Mouse (Mus musculus) layer of hippocampus, adult 9-10 months (tissue): ENCODE measurements at regions not wholly inside any gene's neighbourhood (a gene's known extent, or its start where the extent isn't known, plus 50 kb on each side); places are given as distances from the start of the nearest gene placed in this dataset.

Source experiments
- DNase-seq: peaks from one replicate; pipeline ENCODE4 v3.0.0; 2022; ENCODE audit warnings: low spot score

DNA sequence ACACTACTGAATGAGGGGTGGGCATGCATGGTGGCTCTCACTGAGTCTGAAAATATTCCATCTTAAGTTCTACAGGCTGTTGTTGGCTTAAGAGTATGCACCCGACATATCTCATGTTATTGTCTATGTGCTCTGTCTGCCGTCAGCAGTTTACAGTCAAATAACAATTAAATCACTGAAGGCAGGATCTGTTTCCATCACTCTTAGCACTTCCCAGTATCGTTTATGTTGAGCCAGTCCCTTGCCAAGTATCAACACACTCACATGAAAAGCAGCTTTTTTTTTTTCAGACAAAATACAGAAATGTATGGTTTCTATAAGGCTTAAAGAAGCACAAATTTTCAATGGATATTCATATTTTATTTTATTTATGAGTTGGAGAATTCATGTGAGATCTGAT lies 485.9 kb upstream of the Gm9747 start:
- DNase-seq = no peak

DNA sequence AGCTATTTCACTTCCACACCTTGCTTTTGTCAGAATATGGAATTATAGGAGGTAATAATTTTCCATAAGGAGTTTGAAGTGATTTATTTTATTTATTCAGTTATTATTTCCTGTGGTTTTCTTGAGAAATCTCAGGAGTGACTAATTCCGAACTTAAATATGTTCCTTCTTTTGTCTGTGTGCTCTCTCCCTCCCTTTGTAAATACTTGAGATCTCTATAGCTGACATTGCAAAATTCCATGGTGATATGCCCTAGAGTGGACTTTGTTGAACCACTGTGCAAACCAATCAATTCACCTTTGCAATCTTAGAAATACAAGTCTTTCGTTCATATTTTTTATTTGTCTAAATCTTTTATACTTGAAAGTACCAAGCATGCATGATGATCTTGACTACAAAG lies 478.8 kb upstream of the Gm9747 start:
- DNase-seq = no peak

DNA sequence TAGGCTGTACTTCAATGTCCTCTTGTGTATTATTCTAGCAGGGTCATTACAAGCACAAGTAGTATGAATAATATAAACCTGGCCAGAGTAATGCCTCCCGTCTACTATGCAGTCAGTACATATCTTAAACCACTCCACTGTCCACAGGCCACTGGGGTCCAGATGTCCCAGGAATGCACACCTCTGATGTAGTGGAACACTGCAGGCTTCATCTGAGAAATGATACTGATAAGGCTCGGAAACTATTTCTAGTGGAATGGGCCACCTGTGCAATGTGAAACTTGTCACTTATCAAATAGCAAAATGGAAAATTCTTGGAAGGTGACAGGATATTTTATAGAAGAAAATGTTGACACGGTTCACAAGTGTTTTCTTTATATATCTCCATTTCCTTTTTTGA lies 477.6 kb upstream of the Gm9747 start:
- no peak for DNase-seq

DNA sequence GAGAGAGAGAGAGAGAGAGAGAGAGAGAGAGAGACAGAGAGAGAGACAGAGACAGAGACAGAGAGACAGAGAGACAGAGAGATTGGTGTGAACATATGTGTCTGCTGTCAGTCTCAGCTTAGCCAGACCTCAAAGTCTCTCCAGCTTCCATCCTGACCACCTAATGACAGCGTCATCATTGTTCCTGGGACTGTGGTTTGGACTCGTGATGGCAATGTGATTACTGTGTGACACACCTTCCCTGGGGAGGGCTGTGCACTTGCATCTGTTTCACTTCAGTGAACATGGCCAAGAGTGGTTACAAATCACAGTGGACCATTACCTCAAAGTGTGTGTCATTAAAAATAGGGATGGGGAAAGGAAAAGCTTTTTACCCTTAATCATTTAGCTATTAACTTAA lies 477.2 kb upstream of the Gm9747 start:
- DNase-seq = no peak

DNA sequence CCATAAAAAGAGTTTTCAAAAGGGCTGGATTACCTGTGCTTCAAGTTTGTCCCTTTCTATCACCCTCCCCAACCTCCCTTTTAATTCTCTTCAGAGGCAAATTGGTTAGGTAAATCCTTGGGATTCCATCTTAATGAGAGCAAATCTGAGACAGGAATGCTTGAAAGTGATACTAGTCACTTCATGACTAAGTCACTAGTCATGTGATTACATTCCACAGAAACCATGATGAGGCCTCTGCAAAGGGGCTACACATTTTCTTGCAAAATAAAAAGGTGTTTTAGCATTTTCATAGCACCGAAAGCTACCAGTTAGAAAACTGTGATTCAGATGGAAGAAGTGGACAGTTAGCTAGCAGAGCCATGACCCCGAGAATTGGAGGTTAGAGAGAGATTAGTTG lies 473.0 kb upstream of the Gm9747 start:
- no peak for DNase-seq

DNA sequence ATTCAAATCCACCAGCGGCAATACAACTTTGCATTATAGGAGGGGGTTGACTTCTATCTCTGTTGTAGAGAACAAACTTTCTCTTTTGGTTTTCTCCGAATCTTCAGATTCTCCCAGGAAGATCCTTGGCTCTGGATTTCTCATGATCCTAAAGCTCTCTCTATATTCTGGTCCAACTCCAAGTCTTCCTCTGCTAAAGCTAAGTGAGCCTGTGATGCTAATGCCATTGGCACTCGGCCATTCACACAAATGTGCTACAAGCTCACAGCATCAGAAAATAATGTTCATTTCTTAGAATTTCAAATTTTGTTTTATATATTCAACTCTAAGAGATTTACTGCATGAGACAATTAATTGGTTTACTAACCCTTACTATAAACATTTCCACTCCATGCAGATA lies 461.2 kb upstream of the Gm9747 start:
- no peak for DNase-seq

DNA sequence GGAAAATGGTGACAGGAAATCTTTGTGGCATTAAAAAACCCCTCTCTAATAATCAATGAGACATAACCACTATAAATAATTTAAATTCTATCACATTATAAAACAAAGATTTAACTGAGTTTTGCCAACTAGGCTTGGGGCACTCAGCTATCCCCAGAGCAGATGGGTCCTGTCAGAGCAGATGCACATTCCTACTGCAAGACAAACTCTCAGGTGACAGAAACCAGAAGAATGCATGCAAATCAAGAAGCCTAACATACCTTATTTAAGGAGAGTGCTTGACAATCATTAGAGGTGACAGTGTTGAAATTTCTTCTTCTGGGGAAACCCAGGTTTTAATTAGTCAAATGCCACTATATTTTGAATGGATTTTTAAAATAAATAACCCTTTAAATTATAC lies 452.3 kb upstream of the Gm9747 start:
- DNase-seq = no peak

DNA sequence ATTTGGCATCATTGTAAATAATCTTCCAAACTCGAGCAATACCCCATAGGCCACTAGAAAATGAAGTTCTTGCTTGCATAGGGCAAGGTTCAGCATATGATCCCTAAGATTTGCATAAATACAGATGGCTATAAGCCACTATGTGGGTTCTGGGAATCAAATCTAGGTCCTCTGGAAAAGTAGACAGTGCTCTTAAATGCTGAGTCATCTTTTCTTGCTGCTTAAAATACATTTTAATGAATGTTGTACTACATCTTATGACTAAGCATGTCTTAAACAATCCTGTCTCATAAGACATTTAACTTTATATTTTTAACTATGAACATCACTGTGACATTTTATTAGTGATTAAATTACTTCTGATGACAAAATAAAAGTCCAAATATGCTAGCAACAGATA lies 448.6 kb upstream of the Gm9747 start:
- no peak for DNase-seq

DNA sequence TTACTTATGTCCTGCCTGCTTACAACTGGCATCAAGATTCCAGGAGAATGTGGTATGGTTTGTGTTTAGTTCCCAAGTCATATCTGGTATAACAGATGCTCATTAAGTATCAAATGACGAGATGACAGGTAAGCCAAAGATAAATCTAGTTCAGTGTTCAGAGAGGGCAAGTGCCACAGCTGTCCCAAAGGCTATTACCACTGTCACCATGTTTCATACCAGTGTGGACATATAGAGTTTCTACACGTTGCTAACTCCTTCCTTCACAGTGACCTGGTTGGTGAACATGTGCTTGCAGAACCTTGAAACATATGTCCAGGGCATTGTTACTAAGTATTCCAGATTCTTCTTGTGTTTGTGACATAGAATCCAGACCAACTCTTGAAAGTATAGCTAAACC lies 438.1 kb upstream of the Gm9747 start:
- DNase-seq = no peak

DNA sequence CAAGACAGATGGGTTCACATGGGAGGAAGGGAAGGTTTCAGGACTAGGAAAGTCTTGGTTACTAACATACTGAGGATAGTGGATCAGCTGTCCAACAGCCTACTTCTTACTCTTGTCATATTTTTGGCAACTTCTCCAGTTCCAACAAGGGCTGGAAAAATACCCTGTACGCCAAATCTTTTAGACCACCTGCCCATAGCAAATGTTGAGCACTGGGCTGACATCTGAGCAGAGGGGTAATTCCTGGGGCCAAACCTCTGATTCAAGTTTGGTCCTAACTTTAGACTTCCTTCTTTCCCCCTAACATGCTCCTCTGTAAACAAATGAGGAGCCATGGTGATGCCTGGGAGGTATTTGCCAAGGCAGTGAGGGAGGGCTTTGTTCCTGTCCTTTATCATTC lies 437.5 kb upstream of the Gm9747 start:
- DNase-seq = no peak

DNA sequence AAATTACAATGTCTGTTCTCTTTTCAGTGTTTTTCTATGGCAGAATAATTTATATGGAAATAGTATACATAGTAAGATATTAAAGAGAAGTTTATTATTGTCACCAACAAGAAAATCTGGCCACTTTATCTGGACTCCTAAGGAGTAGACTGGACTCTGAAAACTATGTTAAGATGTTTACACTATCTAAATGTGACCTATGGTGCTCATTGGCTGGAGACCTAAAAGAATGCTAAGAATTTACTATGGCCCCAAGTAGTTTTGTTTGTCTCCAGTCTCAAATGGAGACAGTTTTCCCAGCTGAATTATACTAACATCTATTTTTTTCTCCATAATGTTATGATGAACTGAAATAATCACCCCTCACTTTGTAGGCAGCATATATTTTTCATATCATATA lies 421.3 kb upstream of the Gm9747 start:
- no peak for DNase-seq

DNA sequence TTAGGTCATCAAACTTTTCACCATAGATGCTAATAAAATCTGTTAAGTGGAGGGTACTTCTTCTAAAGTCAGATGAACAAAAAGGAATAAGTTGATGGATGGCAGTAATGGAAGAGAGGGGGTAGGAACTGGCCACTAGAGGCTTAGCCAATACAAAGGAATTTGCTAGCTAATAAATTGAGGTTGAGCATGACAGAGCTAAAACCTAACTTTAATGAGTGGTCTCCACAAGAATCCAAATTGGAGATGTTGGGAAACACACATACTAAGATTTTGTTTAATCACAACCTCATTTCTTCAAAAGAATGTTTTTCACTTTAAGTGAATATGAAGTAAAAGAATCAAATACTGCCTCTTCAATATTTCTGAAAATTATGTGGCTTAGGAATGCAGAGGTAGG lies 414.0 kb upstream of the Gm9747 start:
- DNase-seq = no peak

DNA sequence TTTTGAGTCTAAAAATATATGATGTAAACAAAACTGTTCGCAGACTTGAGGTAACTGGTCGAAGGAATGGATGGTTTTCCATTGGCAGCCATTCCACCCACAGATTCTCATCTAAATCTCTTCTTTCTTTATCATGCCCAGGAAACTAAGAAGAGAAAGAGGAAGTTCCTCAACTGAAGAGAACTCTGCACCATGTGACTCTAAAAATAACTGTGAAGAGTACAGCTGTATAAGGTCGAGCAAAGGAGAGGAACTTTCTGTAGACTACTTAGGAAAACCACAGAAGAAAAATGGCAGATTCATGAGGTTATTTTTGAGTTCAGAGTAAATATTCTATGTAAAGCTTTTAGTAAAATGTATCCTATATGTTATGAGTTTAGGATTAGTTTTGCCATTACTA lies 390.9 kb upstream of the Gm9747 start:
- DNase-seq = no peak

DNA sequence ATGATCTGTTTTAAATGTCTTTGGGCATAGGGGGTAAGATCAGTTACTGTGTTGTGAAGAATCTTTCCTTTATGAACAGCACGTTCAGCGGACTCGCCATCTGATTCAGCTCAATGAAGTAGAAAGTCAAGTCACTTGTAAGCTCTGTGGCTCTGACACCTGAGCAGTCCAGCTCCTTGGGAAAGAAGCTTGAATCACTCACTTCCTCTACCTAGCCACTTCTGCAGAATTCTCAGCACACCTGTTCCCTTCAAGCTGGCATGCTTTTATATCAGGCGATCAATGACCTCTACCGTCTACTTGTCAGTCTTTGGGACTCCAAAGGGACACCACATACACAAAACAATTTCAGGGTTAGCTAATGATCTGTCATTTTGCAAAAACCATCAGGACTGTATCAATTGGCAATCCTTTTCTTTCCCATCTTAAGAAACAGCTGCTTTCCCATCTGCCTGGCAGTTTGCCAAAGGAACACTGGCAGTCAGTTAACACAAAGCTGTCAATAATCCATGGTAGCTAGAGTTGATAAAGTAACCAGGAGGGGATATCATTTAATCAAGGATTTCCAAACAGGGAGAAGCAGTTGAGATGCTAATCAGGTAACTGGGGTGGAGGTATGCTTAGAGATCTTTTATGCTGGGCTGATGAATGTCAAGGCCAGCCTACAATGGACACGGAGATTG lies 382.3 kb upstream of the Gm9747 start:
- DNase-seq = no peak

DNA sequence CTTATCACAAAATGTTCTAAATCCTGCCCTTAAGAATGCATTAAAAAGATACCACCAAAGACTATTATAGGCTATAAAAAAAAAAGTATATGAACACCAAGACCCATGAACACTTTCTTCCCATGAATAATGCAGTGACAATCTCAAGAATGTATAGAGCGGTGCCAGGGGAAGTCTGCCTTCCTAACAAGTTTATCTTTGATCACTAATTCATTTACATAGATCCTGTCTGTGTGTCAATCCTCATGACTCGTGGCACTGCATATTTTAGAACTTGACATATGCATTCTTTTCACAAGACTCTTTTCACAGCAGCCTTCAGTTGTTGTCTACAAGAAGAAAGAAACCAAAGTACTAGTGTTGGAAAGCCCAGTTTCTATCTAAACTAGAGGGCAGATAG lies 373.4 kb upstream of the Gm9747 start:
- DNase-seq = no peak

DNA sequence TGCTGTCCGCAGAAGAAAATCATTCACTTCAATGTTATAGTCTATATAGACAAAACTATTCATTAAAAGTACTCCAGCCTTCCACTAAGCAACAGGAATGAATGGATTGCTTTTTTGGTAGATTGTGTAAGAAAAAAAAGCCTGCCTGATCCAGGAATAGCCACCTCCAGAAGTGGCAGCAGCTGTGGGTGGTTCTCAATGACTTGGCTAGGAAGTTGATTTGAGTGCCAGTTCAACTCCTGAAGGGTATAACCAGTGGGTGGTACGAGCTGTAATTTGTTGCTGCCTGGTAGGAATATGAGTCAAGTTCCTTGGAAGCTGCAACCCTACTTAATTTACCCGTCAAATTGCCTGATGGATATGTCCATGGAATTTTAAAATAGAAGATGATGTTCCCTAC lies 368.3 kb upstream of the Gm9747 start:
- DNase-seq = no peak

DNA sequence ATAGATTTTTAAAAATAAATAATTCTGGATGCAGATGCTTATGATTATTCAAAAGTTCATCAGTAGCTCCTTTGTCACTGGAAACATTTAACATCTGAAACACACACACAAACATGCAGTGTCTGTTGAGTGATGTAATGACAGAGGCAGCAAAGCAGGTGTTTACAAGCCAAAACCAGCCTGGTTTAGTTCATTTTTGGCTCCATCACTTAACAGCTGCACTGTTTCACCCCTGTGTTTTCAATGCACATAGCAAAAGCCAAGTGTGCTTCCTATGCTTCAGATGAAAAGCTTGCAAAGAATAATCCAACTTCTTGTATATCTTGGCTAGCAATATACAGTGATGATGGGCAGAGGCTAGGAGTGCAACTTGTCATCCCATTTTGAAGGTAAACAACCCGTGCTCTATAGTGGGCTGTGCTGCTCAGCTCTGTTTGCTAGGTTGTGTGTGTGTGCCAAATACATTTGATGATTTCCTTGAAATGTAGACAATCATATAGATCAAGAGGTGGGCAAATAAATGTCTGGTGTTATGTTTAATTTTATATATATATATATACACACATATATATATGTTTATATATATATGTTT lies 345.9 kb upstream of the Gm9747 start:
- no peak for DNase-seq

DNA sequence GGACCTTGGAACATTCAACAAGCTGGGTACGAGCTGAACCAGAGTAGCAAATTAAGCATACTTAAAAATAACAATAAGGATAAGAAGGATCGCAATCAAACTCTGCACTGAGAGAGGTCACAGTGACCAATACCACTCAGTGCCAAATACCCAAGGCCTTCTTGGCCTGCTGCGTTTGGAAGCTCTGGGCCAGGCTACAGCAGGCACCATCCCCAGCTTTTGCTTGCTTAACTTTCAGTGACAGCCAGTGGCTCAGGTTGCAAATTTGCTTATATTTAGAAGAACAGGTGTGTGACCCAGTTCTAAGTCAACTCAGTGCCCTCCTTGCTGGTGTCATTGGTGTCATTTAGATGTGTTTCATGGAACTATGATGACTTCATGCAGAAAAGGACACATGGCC lies 335.7 kb upstream of the Gm9747 start:
- DNase-seq = no peak

DNA sequence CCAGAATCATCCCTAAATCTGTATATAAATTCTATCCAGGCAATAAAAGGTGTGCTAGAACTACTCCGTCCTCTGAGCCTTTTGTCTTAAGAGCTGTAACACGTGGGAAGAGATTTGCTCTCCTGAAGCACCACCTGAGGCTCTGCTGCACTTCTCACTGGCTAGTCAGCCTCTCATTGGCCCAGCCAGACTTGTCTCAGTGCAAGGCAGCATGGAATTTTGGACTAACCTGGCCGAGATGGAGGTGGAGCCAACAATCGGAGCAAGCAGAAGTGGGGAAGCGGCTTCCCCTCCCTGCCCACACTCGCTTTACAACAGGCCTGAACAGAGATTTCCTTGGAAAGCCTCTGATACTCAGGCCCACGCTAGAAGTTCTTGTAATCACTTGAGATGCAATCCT lies 332.1 kb upstream of the Gm9747 start:
- no peak for DNase-seq

DNA sequence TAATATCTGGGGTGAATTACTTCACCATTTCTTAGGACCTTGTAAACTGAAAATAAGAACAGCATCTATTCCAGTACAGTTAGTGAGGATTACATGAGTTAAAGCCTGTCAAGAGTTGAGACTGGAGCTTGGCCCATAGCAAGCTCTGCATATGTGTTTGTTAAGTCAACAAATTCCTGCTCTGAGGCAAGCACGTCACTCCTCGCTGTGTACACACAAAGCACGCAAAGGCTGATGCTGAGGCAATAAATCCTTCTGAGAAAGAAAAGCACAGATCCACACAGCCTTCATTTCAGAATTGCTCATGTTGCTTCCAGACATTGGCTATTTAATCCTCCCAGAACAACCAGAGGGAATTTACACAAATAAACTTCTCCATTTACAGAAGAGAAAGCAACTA lies 328.9 kb upstream of the Gm9747 start:
- no peak for DNase-seq

DNA sequence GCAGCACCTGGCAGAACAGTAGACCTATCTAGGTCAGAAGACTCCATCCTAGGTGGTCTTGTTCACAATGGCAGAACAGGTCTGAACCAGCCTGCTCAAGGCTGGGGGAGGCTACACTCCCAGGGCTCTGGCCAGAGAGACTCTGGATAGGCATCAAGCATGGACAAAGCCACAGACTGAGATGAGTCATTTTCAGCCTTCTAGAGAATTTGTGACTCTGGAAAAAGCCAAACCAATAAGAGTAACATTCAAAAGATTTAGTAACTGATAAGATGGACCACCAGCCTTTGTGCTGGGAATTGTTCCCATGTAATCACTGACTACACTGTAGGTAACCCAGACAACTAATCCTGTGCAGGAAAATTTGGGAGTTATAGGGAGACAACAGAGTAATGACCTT lies 320.3 kb upstream of the Gm9747 start:
- no peak for DNase-seq

DNA sequence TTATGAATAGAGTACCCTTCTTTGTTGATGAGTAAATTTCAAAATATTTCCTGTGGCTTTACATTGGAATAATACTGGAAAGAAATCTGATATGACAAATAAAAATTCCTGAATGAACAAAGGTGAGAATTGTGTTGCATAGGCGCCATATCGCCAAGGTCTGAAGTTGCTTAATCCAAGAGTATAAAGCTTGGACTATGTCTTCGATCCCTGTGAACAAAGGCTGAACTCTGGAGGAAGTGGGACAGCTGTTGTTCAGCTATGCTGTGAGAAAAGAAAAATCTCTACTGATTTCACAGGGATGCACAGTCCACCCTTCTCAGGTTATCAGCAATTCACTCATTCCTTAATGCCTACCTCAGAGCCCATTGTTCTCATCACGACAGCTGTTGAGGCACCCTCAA lies 319.3 kb upstream of the Gm9747 start:
- DNase-seq = no peak

DNA sequence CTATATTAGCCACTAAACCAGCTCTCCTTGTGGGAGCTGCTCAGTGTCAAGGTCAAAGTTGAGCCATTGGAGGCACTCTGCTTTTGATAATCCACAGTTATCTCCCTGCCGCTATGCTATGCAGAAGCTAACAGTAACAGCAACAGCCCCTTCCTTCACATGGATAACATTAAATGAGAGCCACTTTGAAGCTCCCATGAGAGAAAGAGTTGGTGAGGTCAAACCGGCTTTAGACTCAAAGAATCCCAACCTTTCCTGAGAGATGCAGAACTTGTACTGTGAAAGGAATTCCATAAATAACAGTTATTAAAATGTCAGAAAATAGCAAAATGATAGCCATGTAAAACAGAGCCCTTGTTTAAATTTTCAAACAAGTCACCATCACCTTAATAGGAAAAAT lies 316.1 kb upstream of the Gm9747 start:
- no peak for DNase-seq

DNA sequence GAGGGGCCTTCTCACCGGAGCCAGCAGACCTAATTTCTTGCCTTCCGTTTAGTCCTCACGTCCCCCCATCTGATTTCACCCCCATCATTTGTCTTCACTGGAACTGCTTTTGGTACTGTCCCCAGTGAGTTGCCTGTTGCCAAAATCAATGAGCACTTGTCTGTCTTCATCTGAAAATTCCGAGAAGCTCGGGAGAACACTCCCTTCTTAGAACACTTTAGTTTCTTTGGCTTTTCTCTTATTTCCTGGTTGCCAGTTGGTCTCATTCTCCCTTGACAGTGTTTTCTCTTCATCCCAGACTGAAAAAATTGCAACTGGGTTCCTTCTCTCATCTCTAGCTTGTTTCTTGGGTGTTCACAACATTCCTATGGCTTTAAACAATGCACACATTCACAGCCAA lies 305.2 kb upstream of the Gm9747 start:
- DNase-seq = no peak

DNA sequence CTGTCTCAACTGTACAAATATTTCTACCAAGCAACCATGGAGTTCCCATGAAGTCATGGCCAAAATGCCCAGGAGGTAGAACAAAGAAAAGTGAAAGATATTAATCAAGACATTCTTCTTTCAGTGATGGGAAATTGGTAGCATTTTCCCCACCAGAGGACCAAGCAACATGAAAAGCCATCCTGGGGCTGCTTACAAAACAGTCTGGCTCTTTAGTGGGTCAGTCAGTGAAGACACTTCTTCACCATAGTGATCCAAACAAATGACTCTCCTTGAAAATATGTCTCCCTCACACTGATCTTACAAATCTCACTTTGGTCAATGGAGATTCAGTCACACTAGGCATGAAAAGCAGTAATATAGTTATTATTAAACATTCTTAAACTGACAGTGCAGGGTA lies 299.8 kb upstream of the Gm9747 start:
- DNase-seq = no peak
